Mouse (Mus musculus): Measurements from ENCODE around the gene Slc6a6.

Gene Slc6a6

DNA sequence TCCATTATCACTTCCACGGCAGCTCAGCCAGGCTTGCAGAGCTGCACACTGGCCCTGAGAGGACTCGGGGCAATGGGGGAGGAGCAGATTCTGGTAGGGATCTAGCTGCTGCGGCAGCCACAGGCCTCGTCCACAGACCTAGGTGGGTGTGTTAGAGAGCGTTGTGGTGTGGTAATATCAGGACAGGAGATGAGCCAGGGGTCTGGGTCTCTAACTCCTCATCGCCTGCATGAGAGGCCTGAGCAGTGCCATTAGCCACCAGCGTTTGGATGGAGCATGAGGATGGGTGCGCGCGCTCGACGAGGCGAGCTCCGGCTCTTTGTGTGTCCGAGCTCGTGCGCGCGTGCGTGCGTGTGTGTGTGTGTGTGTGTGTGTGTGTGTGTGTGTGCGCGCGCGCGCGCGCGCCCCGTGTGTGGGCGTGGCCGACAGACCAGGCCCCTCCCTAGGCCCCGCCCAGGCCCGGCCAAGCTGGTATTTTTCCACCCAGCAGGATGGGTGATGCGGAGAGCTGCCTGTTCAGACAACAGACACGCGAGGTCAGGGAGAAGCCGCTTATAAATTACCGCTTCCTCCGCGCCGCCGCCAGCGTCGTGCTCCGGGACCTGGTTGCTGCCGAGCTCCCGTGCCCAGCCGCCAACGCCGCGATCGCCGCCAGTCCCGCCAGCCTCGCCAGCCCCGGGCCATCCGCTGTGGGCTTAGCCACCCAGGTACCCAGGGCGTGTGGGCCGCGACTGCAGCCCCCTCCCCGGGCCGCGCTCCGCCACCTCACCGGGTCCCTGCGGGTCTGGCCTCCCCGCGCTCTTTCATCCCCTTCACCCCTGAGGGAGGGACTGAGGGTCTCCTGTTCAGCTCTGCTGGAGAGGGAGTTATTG, at the start of gene Slc6a6:
TSS of gene Slc6a6 (plus strand) at position 452 of the 872 bp plus-strand sequence.
- in situ Hi-C loops (cut with MboI, MseI) = no loop called here

DNA sequence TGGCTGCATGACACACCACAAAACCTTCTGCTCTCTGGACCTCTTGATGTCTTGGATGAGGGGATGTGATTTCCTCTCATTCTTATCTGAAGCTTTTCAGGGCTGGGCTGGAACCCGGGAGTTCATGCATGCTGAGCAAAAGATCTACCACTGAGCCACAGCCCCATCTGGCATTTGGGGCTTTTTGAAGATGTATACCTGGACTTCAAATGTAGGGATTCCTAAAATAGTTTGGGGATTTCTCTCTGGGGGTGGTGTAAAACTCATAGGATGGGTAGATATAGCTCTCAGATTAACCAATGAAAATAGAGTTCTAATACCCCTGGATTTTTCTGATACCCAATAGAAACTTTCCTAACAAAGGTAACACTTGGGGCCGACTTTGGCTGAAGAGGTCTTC, 49.4 kb upstream of the Slc6a6 start:
- in situ Hi-C loops (cut with MboI, MseI) = no loop called here

DNA sequence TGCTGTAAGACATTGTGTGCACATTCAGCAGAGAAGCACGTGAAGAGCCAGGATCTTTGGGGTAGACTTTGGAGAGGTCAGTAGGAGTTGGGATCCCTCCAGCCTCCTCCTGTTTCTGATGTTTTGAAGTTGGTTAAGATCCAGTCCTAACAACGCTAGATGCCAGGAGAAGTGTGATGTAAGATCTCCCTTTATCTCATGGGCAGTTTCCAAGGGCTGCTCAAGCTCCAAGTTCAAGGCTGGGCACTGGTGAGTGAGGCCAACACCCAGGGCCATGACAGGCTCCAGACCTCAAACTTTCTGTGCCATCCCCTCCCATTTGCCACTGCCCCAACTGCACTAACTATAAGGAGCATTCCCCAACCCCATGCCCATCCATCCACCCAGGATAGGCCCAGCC, 49.0 kb upstream of the Slc6a6 start:
- in situ Hi-C loops (cut with MboI, MseI) = no loop called here

DNA sequence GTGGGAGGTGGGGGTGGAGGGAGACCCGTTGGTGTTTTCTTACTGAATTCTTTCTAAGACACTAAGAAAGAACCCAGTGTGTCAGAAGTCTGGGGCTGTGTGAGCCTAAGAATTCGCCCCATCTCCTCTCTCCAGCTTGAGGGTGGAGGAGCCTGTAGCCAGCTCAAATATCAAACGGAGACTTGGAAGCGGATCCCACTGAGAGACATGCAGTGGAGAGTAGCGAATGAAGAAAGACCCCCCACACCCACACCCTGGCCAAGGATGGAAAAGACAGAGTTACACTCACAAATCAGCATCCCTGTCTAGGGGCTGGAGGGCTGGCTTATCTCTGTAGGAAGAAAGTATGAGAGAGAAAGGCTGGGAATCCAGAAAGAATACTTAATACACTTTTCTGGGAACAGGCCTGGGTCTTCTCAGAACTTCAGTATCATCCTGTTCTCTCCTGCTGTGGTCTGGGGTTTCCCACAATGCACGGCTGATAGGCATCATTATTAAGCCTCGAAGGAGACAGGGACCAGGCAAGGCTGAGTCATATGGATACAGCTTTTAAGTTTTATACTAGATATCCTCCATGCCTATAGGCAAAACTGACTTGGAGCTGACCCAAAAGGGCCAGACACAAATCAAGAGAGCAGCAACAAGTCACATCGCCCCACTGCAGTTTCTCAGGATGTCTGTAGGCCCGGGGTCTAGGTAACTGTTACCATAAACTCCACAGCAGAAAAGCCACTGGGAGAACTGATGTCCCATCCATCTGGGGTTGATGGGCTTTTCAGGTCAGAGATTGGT, 45.5 kb upstream of the Slc6a6 start:
- in situ Hi-C loops (cut with MboI, MseI) = no loop called here

DNA sequence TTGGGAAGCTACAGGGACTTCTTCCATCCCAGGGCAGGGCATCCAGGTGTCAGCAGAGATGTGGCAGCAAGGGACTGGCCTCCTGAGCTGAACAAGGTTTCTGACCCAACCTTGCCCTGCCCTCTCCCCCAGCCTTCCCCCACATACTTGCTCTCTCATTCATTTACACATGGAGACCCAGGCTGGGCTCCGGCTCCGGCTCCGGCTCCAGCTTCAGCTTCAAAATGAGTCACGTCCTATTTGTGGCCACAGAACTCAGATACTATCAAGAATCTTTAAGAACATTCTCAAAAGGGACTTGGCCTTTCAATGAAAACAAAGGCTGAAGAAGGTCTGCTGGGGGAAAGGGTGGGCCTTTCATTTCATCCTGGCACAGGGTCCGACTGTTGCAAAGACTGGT, 40.8 kb upstream of the Slc6a6 start:
- in situ Hi-C loops (cut with MboI, MseI) = no loop called here

DNA sequence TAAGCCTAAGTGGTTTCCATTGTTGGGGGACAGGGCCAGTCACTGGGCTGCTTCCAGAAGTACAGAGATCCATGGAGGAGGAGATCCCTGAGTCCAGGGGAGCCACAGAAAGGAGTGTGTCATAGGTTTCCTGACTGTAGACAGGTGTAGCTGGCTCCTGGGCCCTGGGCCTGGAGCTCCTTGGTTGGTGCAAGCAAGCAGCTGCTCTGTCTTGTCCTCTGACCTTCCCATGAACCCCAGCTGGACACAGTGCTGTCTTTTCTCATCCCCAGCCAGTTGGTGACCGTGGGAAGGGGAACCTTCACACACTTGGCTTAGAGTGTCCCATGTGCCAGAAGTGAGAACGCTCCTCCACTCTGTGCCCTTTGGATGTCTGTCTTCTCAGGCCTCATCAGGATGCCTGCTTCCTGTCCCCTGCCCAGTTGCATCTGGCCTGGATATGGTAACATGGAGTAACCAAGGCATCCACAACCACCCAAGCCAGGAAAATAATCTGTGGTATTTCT, 40.4 kb upstream of the Slc6a6 start:
- in situ Hi-C loops (cut with MboI, MseI) = no loop called here

DNA sequence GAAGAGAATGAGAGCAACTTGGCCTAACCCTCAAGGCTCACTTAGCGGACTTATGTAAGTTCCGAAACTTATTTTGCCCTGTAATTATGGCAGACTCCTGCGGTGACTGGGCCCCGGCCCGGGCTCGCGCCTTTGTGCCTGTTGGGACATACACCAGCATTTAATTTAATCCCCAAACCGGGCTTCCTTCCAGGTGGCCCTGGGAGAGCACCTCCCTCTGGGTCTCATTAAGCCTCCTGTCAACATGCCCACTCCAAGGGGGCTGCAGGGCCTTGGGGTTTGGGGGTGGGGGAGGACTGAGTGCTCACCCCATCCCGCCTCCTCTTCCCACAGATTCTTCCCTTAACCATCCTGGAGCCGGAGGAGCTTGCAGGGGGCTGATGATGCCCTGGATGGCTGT, 37.8 kb upstream of the Slc6a6 start:
- in situ Hi-C loops (cut with MboI, MseI) = no loop called here

DNA sequence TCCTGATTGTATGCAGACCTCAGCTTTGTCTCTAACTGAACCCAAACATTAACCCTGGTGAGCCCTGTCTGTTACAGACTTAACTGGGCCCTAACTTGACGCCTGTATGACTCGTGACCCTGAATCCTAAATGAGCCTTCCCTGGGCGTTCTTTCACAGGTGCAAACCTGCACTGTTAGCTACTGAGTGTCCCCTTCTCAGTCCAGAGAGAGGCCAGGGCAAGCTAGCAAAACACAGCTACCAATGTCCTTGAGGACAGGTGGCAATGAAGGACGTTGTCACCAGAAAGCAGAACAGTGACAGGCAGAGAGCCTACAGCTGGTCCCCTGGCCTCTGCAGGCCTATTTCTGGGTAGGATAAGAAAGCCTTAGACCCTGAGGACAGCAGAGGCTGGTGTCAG, 37.0 kb upstream of the Slc6a6 start:
- in situ Hi-C loops (cut with MboI, MseI) = no loop called here

DNA sequence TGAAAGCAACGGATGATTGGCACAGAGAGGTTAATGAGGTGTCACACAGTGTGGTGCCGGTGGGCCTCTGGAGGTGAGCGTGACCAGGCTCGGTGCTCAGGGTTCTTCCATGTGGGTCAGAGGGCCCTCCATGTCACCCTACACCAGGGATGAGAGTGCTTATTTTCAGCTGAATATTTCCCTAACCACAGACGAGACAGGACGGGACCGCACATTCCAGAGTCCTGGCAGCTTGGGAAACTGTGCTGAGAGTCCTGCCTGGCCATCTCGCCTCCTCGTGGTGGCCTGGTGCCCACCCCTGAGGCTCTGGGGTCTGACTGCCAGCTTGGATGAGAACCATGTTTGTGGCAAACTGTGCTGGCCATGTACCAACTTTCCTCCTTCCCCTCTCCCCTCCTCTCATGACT, 36.5 kb upstream of the Slc6a6 start:
- in situ Hi-C loops (cut with MboI, MseI) = no loop called here

DNA sequence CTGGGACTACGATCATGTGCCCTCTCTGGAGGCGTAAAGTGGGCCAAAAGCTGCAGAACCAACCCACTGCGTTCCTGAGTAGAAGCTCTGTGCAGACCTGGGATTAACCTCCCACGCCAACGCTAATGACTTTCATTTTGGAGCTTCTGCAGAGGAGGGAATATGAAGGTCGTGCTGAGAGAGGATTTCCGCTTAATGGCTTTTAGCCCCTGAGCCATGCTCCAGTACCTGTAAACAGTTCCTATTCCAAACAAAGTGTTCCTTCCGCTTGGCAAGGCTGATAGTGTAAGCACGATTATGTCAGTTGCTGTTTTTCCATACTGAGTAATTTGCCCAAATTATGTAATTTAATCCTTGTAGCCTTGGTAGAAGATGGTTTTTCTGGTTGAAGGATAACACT, 33.6 kb upstream of the Slc6a6 start:
- in situ Hi-C loops (cut with MboI, MseI) = no loop called here

DNA sequence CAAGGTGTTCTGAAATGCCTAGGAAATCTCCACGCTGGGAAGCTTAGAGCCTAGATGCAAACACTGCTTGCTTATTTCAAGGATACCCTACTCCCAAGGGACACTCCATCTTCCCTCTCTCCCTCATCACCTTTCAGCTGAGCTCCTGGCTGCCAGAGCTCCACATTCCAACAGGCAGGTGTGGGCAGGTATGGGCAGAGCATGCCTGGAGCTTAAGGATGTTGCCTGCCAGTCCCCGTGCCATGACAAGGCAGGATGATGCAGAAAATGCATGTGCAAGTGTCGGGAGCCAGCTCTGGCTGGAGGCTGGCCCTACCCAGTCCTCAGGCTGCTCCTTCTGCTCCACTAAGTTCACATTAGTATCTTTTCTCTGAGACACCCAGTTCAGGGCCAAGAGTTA, 31.6 kb upstream of the Slc6a6 start:
- in situ Hi-C loops (cut with MboI, MseI) = no loop called here

DNA sequence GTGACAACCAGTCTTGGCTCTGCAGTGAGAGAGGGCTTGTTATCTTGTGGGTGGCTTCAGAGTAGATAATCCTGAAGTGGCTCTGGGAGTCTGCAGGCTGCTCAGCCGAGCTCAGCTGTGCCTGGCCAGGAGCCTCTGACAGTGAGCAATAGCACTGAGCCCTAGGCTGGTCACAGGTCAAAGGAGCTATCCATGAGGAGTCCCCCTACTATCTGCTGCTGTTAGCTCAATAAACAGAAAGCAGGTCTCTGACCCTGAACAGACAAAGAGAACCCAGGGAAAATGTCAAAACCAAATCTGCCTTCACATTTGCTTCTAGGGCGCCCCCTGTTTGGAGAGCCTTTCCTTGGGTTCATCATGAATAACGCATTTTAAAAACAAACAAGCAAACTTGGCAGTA, 28.6 kb upstream of the Slc6a6 start:
- in situ Hi-C loops (cut with MboI, MseI) = no loop called here

DNA sequence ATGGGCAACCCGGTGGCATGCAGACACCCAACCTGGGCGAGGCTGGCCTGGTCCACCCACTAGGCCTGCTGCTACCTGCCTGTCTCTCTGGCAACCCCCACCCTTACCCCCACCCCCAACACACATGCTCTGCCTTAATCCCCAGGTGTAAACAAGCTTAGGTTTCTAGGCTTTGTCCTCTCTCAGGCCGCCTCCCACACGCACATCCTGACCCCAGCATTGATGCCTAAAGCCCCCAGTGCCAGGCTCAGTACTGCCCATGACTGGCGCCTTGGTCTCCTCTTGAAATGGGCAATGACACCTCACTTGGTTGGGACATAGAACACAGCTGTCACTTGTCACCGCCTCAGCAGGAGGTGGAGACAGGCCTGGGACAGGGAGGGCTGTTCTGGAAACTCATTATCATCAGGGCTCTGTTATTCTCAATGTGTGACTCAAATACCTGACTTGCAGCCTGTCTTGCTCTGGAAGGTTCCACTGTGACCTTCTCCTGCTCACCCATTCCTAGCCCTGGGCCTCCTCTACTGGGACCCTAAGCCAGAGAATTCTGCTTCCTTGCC, 27.9 kb upstream of the Slc6a6 start:
- in situ Hi-C loops (cut with MboI, MseI) = no loop called here

DNA sequence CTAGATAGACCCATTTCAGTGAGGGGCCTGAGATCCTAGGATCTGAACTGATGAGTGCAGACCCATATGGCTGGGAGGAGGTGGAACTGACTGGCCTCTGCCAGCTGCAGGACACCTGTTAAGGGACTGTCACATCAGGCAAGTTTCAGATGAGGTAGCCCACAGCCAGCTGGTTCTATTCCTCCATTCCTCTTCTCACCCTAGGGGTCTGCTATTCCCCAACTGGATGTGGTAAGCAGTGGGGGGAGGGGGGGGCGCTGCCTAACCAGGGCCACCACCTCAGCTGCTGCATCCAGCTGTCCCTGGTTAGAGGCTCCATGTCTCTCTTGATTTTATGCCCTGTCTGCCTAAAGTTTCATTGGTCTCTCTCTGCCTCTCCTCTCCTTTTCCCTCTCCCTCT, 25.6 kb upstream of the Slc6a6 start:
- in situ Hi-C loops (cut with MboI, MseI) = no loop called here

DNA sequence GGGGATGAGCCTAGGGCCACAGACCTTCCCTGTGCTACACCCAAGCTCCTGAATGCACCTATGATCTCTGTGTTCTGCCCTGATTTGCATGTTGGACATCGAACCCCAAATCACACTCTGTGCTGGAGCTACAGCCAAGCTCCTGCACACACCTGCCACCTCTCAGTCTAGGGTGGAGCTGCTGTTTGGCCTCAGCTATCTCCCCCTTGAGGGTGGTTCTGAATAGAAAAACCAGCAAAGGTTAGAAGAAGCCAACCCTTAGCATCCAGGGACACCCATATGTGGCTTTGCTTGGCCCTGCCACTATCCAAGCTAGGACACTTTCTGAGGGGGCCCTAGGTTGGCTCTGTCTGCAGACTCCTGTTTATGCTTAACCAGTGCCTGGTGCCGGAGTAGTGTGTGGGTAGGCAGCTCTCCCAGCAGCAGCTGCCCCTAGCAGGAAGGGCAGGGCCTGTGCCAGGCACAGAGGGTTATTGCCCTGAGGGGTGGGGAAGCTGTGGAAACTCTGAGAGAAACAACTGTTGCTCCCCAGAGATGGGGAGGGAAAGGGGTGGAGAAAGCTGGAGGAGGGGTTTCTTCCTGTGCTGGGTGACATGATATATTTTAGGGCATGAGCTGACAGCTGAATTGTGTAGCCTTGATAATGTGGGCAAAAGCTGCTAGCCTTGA, 23.9 kb upstream of the Slc6a6 start:
- in situ Hi-C loops (cut with MboI, MseI) = no loop called here

DNA sequence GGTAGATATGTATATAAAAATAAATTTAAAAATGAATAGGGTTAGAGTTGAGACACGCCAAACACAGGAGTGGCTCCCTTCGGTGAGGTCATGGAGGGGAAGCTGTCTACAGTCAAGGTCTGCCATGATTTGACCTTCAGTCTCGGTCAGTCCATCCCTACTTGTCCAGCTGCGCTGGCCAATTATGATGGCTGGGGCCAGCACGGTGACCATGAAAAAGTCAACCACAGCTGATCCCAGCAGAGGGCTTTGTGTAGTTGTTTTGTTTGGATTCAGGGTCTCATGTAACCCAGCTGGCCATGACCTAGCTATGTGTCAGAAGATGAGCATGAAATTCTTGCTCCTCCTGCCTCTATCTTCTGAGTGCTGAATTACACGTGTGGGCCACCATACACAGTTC, 21.6 kb upstream of the Slc6a6 start:
- in situ Hi-C loops (cut with MboI, MseI) = no loop called here

DNA sequence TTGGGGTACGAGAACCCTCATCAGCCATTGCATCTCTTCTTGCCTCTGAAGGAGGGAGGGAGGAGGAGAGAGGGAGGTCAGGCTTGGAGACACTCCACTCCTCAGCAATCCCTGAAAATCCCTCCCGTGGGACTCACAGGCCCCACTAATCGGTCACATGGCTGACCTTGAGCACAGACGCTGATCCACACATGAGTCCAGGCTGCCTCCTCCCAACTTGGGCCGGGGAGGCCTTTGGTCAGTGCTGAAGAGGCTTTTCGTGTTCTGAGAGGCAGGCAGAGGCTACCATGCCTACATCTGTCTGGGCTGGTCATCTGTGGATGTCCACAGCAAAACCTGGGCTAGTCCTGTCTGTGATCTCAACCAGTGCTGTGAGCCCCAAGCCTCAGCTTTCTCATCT, 20.2 kb upstream of the Slc6a6 start:
- in situ Hi-C loops (cut with MboI, MseI) = no loop called here

DNA sequence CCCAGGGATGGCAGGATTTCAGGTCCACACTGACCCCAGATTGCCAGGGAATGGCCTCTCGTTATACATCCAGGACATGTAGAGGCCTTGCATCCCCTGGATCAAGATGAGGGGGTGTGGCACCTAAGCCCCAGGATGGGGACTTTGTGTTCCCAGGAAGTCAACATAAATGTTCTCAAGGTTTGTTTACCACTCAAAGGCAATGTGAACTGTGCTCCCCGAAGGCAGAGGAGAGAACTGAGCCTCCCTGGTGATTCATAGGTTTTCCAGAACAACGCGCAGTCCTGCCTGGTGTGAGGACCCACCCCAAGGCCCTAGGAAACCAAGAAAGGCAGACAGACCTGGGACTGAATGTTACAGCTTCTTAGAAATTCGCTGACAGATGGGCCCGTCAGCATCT, 18.6 kb upstream of the Slc6a6 start:
- in situ Hi-C loops (cut with MboI, MseI) = no loop called here

DNA sequence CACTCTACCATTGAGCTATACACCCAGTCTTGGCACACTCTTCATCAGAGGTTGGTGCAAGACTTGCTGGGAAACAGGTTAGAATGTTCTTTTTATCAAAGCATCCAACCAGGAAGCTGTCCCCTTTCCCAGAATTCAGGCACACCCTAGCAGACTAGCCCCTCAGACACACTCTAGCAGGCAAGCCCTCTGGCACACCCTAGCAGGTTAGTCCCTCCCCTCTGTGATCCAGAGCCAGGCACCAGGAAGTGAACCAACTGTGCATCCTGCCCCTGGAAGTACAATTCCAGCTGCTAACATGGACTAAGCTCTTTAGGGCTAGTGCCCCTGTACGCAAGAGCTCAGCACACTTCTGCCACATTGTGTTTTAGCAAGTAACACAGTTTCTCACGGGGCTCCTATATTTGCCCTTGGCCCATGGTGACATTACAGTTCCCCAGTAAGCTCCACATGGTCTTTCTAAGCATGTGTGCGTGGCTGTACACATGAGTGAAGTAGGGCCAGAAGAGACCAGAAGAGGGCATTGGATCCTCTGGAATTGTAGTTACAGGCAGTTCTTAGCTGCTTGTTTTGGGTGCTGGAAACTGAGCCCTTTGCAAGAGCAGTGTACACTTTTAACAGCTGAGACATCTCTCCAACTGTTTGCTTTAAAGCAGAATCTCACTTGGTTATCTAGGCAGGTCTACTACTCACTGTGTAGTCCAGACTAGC, 17.7 kb upstream of the Slc6a6 start:
- in situ Hi-C loops (cut with MboI, MseI) = no loop called here

DNA sequence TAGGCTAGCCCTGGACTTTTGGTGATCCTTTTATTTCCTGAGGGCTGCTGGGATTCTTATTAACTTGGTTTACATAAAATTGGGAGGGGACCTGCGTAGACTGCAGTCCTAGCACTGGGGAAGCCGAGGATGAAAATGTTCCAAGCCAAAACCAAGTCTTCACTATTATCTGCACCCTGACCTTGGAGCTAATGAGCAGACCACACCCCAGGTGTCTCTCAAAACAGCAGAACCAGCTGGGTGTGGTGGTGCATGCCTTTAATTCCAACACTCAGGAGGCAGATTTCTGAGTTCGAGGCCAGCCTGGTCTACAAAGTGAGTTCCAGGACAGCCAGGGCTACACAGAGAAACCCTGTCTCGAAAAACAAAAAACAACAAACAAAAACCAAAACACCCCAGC, 16.7 kb upstream of the Slc6a6 start:
- in situ Hi-C loops (cut with MboI, MseI) = no loop called here

DNA sequence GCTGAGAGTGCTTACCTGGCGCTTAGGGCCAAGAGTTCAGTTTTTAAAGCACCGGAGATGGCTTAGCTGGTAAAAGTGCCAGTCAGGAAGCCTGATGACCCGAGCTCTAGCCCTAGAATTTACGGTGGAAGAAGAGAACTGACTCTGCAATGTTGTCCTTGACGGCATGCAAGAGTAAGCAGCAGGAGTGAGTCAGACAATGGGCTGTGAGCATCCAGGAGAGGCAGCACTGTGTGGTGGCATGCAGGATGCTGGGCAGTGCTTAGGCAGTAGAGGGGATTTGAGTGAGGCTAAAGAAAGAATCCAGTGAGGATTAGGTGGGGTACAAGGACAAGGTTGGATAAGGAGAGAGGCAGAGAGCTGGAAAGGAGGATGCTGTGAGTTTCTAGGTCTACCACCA, 15.6 kb upstream of the Slc6a6 start:
- in situ Hi-C loops (cut with MboI, MseI) = no loop called here

Data from T-helper 2 cell (primary cell).